Mouse (Mus musculus): Measurements from ENCODE around the gene Slc39a2. TPM values are rescaled to one million over a fixed set of nuclear protein-coding genes. Genes with fewer than 3 reads are reported as not detected.
A peak's percentile ranks its signal among the peaks of the same experiment; 100 is the strongest.
"Not testable (repeated sequence)": the region's sequence is repeated elsewhere in the genome, so short reads cannot be mapped to it uniquely, and the experiment has no call there.

The Slc39a2 gene
- polyA plus RNA-seq, 1 experiment from 2014 or later, result 1.4 TPM

GRCm38 (mm10) chr14:51922571-51922865 is 29.8 kb downstream of the Slc39a2 start, which contains the start of gene Rnase13:
Gene Rnase13, minus strand, starts transcription at chr14:51922773.
- H3K9ac ChIP-seq, result no peak within 1 kb of the TSS
- H3K27me3 ChIP-seq (replicated peaks), result no peaks in the 10 kb centered on the region
- ATAC-seq (ENCODE audit: low FRiP score, low read depth), result no peak
- no peaks in the 10 kb centered on the region for H3K4me1 ChIP-seq
- no peak within 1 kb of the TSS for H3K4me2 ChIP-seq (replicated peaks)
- no peaks in the 10 kb centered on the region for H3K36me3 ChIP-seq
- no peak within 1 kb of the TSS for H3K27ac ChIP-seq
- no peaks in the 10 kb centered on the region for H3K9me3 ChIP-seq
- 88% methylated on average over 7 of the region's 7 CpGs for WGBS
- no peak within 1 kb of the TSS for H3K4me3 ChIP-seq

DNA sequence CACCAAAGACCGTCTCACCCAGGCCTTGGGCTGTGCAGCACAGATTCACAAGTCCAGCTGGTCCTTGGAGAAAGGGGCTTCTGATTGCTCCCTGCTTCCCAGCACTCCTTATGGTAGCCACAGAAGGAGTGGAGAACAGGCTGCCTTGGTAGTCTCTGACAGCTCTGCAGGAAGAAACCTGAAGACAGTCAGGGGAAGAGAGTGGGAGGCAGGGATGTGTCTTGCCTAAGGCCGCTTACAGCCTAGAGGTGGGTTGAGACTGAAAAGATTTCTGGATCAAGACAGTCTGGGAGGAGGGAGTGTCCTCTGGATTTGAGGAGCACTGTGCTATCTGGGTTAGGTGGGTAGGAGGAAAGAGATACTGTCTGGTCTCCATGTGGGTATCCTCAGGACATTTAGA is 30.2 kb downstream of the Slc39a2 start:
- Histone ChIP-seq H3K36me3 (no peaks in the 10 kb centered on the region), H3K4me3 (no peak overlapping the region), H3K27me3 (replicated peaks) (no peaks in the 10 kb centered on the region), H3K4me2 (replicated peaks) (no peak overlapping the region), H3K9ac (no peak overlapping the region), H3K9me3 (no peaks in the 10 kb centered on the region), H3K4me1 (no peaks in the 10 kb centered on the region), H3K27ac (no peak overlapping the region)
- ATAC-seq (ENCODE audit: low FRiP score, low read depth), result no peak
- WGBS, result 85% methylated on average over 2 of the region's 2 CpGs

- Histone ChIP-seq H3K9me3 (no peaks in the 10 kb centered on the region), H3K4me3 (no peak overlapping the region), H3K27ac (no peak overlapping the region), H3K4me2 (replicated peaks) (no peak overlapping the region), H3K4me1 (no peaks in the 10 kb centered on the region), H3K27me3 (replicated peaks) (no peaks in the 10 kb centered on the region), H3K36me3 (no peaks in the 10 kb centered on the region), H3K9ac (no peak overlapping the region)
- ATAC-seq (ENCODE audit: low FRiP score, low read depth), result no peak
- whole genome bisulfite sequencing, result 86% methylated on average over 4 of the region's 4 CpGs
These were observed 30.8 kb downstream of the Slc39a2 start for GRCm38 (mm10) chr14:51923492-51923891.

- not testable (repeated sequence) for H3K27me3 ChIP-seq (replicated peaks); H3K27ac ChIP-seq; H3K4me3 ChIP-seq; H3K9me3 ChIP-seq; H3K9ac ChIP-seq; H3K36me3 ChIP-seq; H3K4me1 ChIP-seq; H3K4me2 ChIP-seq (replicated peaks); ATAC-seq (ENCODE audit: low FRiP score, low read depth)
- WGBS, result 94% methylated on average over 11 of the region's 11 CpGs
These were observed 34.2 kb downstream of the Slc39a2 start for GRCm38 (mm10) chr14:51926930-51927329.

DNA sequence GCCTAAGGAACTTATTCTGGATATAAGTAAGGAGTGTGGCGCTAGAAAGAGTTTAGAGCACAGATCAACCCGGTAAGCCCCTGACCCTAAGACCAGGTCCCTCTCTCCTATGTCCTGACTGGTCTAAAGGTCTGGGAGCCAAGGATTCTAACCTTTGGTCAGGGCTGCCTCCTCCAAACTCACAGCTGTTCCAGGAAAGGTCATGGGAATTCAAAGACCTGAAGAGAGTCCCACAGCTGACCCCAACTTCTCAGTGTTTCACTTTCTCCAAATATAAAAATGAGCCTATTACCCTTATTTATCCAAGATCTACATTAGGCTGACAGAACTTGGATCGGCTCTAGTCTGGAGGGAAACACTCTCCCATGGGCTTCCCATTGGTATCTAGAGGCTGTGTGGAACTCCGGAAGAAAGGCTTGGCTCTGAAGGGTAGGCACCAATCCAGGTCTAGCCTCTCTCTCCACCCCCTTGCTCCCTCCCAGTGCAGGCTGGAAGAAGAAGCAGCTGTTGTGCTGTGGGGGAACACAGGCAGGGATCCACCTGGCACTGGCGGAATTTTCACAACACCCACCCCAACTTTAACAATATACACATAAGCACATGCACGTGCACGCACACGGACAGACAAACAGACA is 36.7 kb downstream of the Slc39a2 start:
- 86% methylated on average over 8 of the region's 8 CpGs for WGBS
- Histone ChIP-seq H3K9me3 (no peaks in the 10 kb centered on the region), H3K27ac (no peak overlapping the region), H3K9ac (no peak overlapping the region), H3K27me3 (replicated peaks) (0 out of 2 replicates have a peak, but pooled peaks cover 4% of the 10 kb centered on the region), H3K4me2 (replicated peaks) (no peak overlapping the region), H3K36me3 (no peaks in the 10 kb centered on the region), H3K4me3 (no peak overlapping the region), H3K4me1 (no peaks in the 10 kb centered on the region)
- ATAC-seq (ENCODE audit: low FRiP score, low read depth), result no peak

DNA sequence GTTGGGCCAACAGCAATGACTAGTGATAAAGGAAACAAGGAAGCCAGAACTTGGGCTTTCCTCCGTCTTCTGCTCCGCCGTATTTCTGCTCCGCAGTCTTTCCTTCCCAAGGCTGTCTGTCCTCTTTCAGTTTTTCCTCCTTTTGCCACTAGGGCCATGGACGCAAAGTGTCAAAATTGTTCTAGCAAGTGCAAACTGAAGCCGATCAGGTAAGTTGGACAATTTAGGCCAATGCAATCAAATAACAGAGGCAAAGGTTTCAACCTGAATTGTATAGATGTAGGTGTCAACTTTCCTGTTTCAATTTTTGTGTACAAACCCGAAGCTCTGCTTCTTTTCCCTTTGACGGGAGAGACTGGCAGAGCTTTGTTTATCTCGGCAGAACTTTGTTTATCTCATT is 37.3 kb downstream of the Slc39a2 start:
- Histone ChIP-seq H3K36me3 (no peaks in the 10 kb centered on the region), H3K9me3 (no peaks in the 10 kb centered on the region), H3K4me3 (no peak overlapping the region), H3K27ac (no peak overlapping the region), H3K9ac (no peak overlapping the region), H3K4me1 (no peaks in the 10 kb centered on the region), H3K4me2 (replicated peaks) (no peak overlapping the region), H3K27me3 (replicated peaks) (0 out of 2 replicates have a peak, but pooled peaks cover 4% of the 10 kb centered on the region)
- WGBS, result 77% methylated on average over 9 of the region's 9 CpGs
- ATAC-seq (ENCODE audit: low FRiP score, low read depth), result no peak

- H3K4me1 ChIP-seq, result no peaks in the 10 kb centered on the region
- H3K27ac ChIP-seq, result no peak overlapping the region
- H3K9ac ChIP-seq, result no peak overlapping the region
- peak; percentile 63 for ATAC-seq (ENCODE audit: low FRiP score, low read depth)
- H3K27me3 ChIP-seq (replicated peaks), result 0 out of 2 replicates have a peak, but pooled peaks cover 4% of the 10 kb centered on the region
- H3K9me3 ChIP-seq, result no peaks in the 10 kb centered on the region; the same call in 1 of the 2 replicates
- 38% methylated on average over 5 of the region's 5 CpGs for WGBS
- no peak overlapping the region for H3K4me2 ChIP-seq (replicated peaks)
- H3K36me3 ChIP-seq, result no peaks in the 10 kb centered on the region
- H3K4me3 ChIP-seq, result no peak overlapping the region
These were observed 38.1 kb downstream of the Slc39a2 start for GRCm38 (mm10) chr14:51930824-51931223.

GRCm38 (mm10) chr14:51932092-51933020 is 39.7 kb downstream of the Slc39a2 start:
- Histone ChIP-seq H3K4me2 (replicated peaks) (no peak overlapping the region), H3K4me1 (no peaks in the 10 kb centered on the region), H3K27ac (no peak overlapping the region), H3K9me3 (no peaks in the 10 kb centered on the region; the same call in 1 of the 2 replicates), H3K27me3 (replicated peaks) (0 out of 2 replicates have a peak, but pooled peaks cover 4% of the 10 kb centered on the region), H3K9ac (no peak overlapping the region), H3K4me3 (no peak overlapping the region), H3K36me3 (no peaks in the 10 kb centered on the region)
- WGBS, result 82% methylated on average over 10 of the region's 10 CpGs
- no peak for ATAC-seq (ENCODE audit: low FRiP score, low read depth)

DNA sequence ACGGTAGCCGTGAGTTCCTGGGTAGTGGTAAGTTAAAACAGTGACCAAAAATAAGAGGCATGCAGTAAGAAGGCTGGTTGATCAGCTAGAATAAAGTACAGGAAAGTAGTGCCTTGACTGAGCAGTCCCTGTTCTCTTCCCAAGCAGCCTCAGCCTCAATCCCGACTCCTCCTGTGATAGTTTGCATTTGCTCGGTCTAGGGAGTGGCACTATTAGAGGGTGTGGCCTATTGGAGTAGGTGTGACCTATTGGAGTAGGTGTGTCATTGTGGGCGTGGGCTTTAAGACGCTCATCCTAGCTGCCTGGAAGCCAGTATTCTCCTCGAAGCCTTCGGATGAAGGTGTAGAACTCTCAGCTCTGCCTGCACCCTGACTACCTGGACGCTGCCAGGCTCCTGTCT is 46.3 kb downstream of the Slc39a2 start:
- H3K9ac ChIP-seq, result no peak overlapping the region
- H3K4me3 ChIP-seq, result no peak overlapping the region
- H3K4me2 ChIP-seq (replicated peaks), result no peak overlapping the region
- WGBS, result 93% methylated on average over 9 of the region's 9 CpGs
- no peaks in the 10 kb centered on the region for H3K36me3 ChIP-seq
- no peak overlapping the region for H3K27ac ChIP-seq
- H3K4me1 ChIP-seq, result peaks cover 6% of the 10 kb centered on the region; the same call in 1 of the 2 replicates
- no peaks in the 10 kb centered on the region for H3K27me3 ChIP-seq (replicated peaks)
- ATAC-seq (ENCODE audit: low FRiP score, low read depth), result no peak
- H3K9me3 ChIP-seq, result no peaks in the 10 kb centered on the region; the same call in 1 of the 2 replicates

GRCm38 (mm10) chr14:51940944-51941560 is 48.4 kb downstream of the Slc39a2 start:
- H3K27ac ChIP-seq, result no peak overlapping the region

DNA sequence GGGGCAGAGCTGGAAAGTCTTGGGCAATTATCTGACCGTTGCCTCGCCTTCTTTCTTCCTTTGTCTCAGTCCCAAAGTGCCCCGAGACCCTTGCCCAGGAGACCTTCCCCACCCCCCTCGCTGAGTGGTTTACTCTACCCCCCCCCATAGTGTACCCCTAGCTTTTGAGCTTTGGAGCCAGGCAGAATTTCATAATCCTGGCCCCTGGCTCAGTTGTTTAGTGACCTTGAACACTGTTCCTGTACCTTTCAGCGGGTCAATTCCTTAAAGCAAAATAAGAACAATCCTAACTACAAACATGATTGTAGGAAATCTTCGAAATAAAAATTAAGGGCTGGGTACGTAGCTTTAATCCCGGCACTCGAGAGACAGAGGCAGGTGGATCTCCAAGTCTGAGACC is 48.9 kb downstream of the Slc39a2 start:
- peaks cover 6% of the 10 kb centered on the region; the same call in 1 of the 2 replicates for H3K4me1 ChIP-seq
- H3K4me3 ChIP-seq, result no peak overlapping the region
- 55% methylated on average over 9 of the region's 9 CpGs for WGBS
- no peaks in the 10 kb centered on the region for H3K27me3 ChIP-seq (replicated peaks)
- H3K9me3 ChIP-seq, result no peaks in the 10 kb centered on the region
- no peaks in the 10 kb centered on the region for H3K36me3 ChIP-seq
- no peak for ATAC-seq (ENCODE audit: low FRiP score, low read depth)
- H3K9ac ChIP-seq, result no peak overlapping the region
- no peak overlapping the region for H3K27ac ChIP-seq
- no peak overlapping the region for H3K4me2 ChIP-seq (replicated peaks)

More at GRCm38 (mm10) chr14:51940944-51941560, 48.4 kb downstream of the Slc39a2 start:
- Histone ChIP-seq H3K36me3 (no peaks in the 10 kb centered on the region), H3K9ac (no peak overlapping the region), H3K4me1 (peaks cover 6% of the 10 kb centered on the region; the same call in 1 of the 2 replicates), H3K4me2 (replicated peaks) (no peak overlapping the region), H3K9me3 (no peaks in the 10 kb centered on the region), H3K4me3 (no peak overlapping the region), H3K27me3 (replicated peaks) (no peaks in the 10 kb centered on the region)
- ATAC-seq (ENCODE audit: low FRiP score, low read depth), result no peak
- WGBS, result 29% methylated on average over 8 of the region's 8 CpGs

DNA sequence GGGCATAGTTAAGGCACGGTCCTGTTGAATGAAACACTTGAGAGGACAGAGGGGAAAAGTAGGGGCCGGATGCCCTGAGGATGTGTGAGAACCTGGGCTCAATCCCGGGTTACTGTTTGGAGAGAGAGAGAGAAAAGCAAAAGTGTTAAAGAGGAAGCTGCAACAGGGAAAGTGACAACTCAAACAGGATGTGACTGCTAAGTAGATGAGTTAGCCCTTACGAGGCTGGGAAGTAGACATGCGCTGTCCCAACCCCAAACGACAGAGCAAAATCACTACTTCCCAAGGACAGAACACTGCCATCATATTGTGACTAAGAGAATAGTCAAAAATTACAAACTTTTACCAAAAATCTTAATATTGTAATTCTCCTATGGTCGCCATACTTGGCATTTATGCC is 49.5 kb downstream of the Slc39a2 start:
- 62% methylated on average over 7 of the region's 7 CpGs for WGBS
- no peak for ATAC-seq (ENCODE audit: low FRiP score, low read depth)
- H3K4me3 ChIP-seq, result no peak overlapping the region
- H3K27ac ChIP-seq, result no peak overlapping the region
- no peaks in the 10 kb centered on the region for H3K9me3 ChIP-seq
- no peaks in the 10 kb centered on the region for H3K36me3 ChIP-seq
- H3K4me1 ChIP-seq, result peaks cover 6% of the 10 kb centered on the region; the same call in 1 of the 2 replicates
- H3K27me3 ChIP-seq (replicated peaks), result no peaks in the 10 kb centered on the region
- no peak overlapping the region for H3K4me2 ChIP-seq (replicated peaks)
- no peak overlapping the region for H3K9ac ChIP-seq

Data from neural tube, embryonic 12.5 days (tissue).